Mouse (Mus musculus) forebrain, embryonic 13.5 days (tissue): Measurements from ENCODE around the gene Ppp1r10. TPM values are rescaled to one million over a fixed set of nuclear protein-coding genes. Genes with fewer than 3 reads are reported as not detected.
"Not testable (repeated sequence)": the region's sequence is repeated elsewhere in the genome, so short reads cannot be mapped to it uniquely, and the experiment has no call there.

ENCODE experiments used
- ATAC-seq: fragments of 200-750 bp; cut with Nextera tagmentation; 2 replicates; pipeline ENCODE4 v1.8.0; 2017
- H3K27ac ChIP-seq: fragments of 300-500 bp; sonication (generic); 2 replicates; pipeline ENCODE4 v1.5.1; 2015; ENCODE audit warnings: inconsistent platforms, mild to moderate bottlenecking, moderate library complexity
- H3K27me3 ChIP-seq: fragments of 300-500 bp; sonication (generic); 2 replicates; pipeline ENCODE4 v1.6.1; 2015; ENCODE audit warnings: mild to moderate bottlenecking, inconsistent platforms
- H3K36me3 ChIP-seq: fragments of 300-500 bp; sonication (generic); 2 replicates; pipeline ENCODE4 v1.6.1; 2015; ENCODE audit warnings: mild to moderate bottlenecking, inconsistent platforms; ENCODE audit not compliant: poor library complexity, severe bottlenecking
- H3K4me1 ChIP-seq: fragments of 300-500 bp; sonication (generic); 2 replicates; pipeline ENCODE4 v1.6.1; 2015; ENCODE audit warnings: inconsistent platforms
- H3K4me2 ChIP-seq: fragments of 300-500 bp; sonication (generic); 2 replicates; pipeline ENCODE4 v1.6.1; 2015; ENCODE audit warnings: inconsistent platforms, mild to moderate bottlenecking, moderate library complexity
- H3K4me3 ChIP-seq: fragments of 300-500 bp; sonication (generic); 2 replicates; pipeline ENCODE4 v1.5.1; 2015; ENCODE audit warnings: mild to moderate bottlenecking, inconsistent platforms
- H3K9ac ChIP-seq: fragments of 300-500 bp; sonication (generic); 2 replicates; pipeline ENCODE4 v1.6.1; 2015; ENCODE audit warnings: mild to moderate bottlenecking, inconsistent platforms
- H3K9me3 ChIP-seq: fragments of 300-500 bp; sonication (generic); replicated peaks from 2 replicates; pipeline ENCODE4 v1.6.1; 2016; ENCODE audit warnings: inconsistent platforms
- WGBS: fragments of 180-500 bp; shearing (Covaris S2); methylation state at CpG from one replicate; pipeline ENCODE4 v1.1.7; 2015; 5-methylcytosine and 5-hydroxymethylcytosine counted together
- polyA plus RNA-seq: library from polyadenylated mRNA; unstranded; fragments of >200 nt; fragmentation: Nextera tagmentation; extraction: Ambion mirVana; gene quantifications from 2 replicates; pipeline ENCODE4 v1.2.1, GENCODE M21; 2015

Gene Ppp1r10
- polyA plus RNA-seq, 1 experiment from 2014 or later, result 52.2 TPM

DNA sequence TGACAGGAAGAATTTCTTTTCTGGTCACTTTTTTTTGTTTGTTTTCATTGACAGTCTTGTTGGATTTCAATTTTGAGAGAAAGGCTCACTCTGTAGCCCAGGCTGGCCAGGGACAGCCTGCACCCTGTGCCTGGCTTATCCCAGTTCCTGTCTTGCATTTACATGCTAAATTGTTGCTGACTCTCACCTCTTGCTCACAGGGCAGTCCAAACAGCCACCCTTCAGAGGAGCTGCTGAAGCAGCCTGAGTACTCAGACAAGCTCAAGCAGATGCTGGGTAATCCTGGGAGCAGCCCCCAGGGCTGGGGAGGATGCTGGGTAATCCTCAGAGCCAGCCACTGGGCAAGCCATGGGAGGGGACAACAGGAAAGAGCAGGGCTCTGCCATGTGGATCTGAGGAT is 34.7 kb downstream of the Ppp1r10 start:
- H3K27ac ChIP-seq, H3K4me3 ChIP-seq, H3K4me1 ChIP-seq, H3K9ac ChIP-seq, H3K4me2 ChIP-seq, H3K9me3 ChIP-seq, ATAC-seq, H3K27me3 ChIP-seq: not testable (repeated sequence)
- H3K36me3 ChIP-seq, result peaks cover 12% of the 10 kb centered on the region

DNA sequence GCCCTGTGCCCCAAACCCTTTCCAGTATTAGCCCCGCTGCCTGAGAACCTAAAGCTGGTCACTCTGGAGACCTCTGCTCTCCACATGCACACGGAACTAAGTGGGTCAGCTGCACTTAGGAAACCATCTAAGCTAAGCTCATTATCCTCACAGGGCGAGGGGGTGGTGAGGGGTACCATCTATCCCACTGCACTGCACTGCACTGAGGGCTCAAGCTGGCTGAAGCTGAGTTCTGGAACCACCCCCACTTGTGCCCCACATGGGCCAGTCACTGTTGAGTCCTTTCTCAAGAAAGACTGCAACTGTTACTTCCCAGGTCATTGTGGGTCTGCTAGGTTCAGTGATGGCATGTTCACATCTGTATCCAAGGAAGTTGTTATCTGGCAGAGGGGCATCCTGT is 36.3 kb downstream of the Ppp1r10 start:
- not testable (repeated sequence) for H3K9ac ChIP-seq, H3K27ac ChIP-seq, H3K4me2 ChIP-seq, H3K9me3 ChIP-seq, H3K4me3 ChIP-seq, H3K27me3 ChIP-seq, ATAC-seq, H3K4me1 ChIP-seq
- peaks cover 28% of the 10 kb centered on the region for H3K36me3 ChIP-seq
- WGBS, result 80% methylated on average over 2 of the region's 3 CpGs

DNA sequence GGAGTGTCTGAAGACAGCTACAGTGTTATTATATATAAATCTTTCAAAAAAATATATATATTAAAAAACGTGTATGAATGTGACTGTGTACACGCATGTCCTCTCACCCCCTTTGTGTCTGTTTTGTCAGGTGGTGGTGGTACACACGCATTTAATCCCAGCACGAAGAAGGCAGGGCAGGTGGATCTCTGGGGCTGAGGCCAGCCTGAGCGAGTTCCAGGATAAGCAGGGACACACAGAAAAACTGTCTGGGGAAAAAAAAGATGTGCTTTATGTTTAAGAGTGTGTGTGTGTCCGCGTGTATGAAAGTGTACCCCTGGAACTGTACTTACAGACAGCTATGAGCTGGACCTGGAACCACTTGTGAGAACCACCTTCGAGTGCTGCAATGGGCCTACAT is 38.4 kb downstream of the Ppp1r10 start:
- no peaks in the 10 kb centered on the region for H3K27me3 ChIP-seq
- no peak overlapping the region for H3K4me2 ChIP-seq
- H3K4me1 ChIP-seq, result no peaks in the 10 kb centered on the region
- H3K9ac ChIP-seq, result no peak overlapping the region
- peaks cover 49% of the 10 kb centered on the region for H3K36me3 ChIP-seq
- ATAC-seq, result no peak
- H3K9me3 ChIP-seq, result no peaks in the 10 kb centered on the region
- H3K27ac ChIP-seq, result no peak overlapping the region
- no peak overlapping the region for H3K4me3 ChIP-seq
- WGBS, result 78% methylated on average over 8 of the region's 8 CpGs

DNA sequence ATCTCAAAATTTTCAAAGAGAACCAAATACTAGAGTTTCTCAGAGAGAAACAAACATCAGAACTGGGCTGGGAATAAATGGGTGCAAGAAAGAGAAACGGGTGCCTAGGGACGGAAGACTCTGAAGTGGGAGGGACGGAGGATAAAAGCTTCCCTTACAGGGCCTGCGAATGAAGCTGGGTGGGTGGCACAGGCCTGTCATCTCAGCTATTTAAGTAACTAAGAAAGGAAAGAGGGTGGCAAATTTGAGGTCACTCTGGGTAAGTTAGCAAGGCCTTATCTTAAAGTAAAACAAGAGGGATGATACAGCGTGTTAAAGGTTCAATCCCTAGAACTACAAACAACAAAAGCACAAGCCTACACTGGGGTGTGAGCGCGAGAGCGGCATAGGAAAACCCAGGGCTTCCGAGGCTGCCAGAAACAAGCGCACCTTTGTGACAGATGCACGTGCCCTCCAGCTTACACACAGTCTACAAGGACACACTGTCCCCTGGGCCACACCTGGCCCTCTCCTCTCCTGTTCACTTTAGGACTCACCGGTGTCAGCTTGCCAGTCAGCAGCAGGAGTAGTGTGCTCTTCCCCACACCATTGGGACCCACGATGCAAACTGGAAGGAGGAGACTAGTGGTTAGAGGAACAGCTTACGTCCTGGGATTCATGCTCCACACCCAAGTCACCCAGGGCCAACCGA is 42.4 kb downstream of the Ppp1r10 start:
- Histone ChIP-seq H3K4me2 (no peak overlapping the region), H3K27ac (no peak overlapping the region), H3K9me3 (no peaks in the 10 kb centered on the region), H3K9ac (no peak overlapping the region), H3K4me1 (no peaks in the 10 kb centered on the region), H3K4me3 (no peak overlapping the region), H3K27me3 (no peaks in the 10 kb centered on the region), H3K36me3 (peaks cover 89% of the 10 kb centered on the region)
- 96% methylated on average over 15 of the region's 15 CpGs for WGBS
- no peak for ATAC-seq

- H3K36me3 ChIP-seq, result peaks cover 82% of the 10 kb centered on the region
- H3K4me3 ChIP-seq, result no peak overlapping the region
- no peak for ATAC-seq
- no peak overlapping the region for H3K27ac ChIP-seq
- H3K4me2 ChIP-seq, result no peak overlapping the region
- no peaks in the 10 kb centered on the region for H3K9me3 ChIP-seq
- H3K4me1 ChIP-seq, result peaks cover 8% of the 10 kb centered on the region
- no peaks in the 10 kb centered on the region for H3K27me3 ChIP-seq
- no peak overlapping the region for H3K9ac ChIP-seq
- WGBS, result 94% methylated on average over 10 of the region's 10 CpGs
Measured at GRCm38 (mm10) chr17:35963279-35963678, 47.0 kb downstream of the Ppp1r10 start.

- WGBS, result 94% methylated on average over 2 of the region's 2 CpGs
- Histone ChIP-seq H3K4me3 (no peak overlapping the region), H3K36me3 (peaks cover 45% of the 10 kb centered on the region), H3K27me3 (no peaks in the 10 kb centered on the region), H3K27ac (no peak overlapping the region), H3K4me2 (no peak overlapping the region; the same call in 1 of the 2 replicates), H3K9me3 (no peaks in the 10 kb centered on the region), H3K4me1 (peaks cover 25% of the 10 kb centered on the region), H3K9ac (no peak overlapping the region)
- no peak for ATAC-seq
Measured at GRCm38 (mm10) chr17:35967621-35968020, 51.4 kb downstream of the Ppp1r10 start.

GRCm38 (mm10) chr17:35969418-35970389 is 53.5 kb downstream of the Ppp1r10 start, which contains the start of gene Abcf1:
Gene Abcf1, minus strand, starts transcription at chr17:35969761.
- H3K4me1 ChIP-seq, result peaks cover 25% of the 10 kb centered on the region
- H3K4me3 ChIP-seq, result peak within 1 kb of the TSS; percentile 77
- ATAC-seq, result peak; percentile 96
- WGBS, result under 1% methylated on average over 68 of the region's 68 CpGs
- peak within 1 kb of the TSS; percentile 72 for H3K27ac ChIP-seq
- H3K9ac ChIP-seq, result peak within 1 kb of the TSS; percentile 81
- H3K27me3 ChIP-seq, result no peaks in the 10 kb centered on the region
- no peaks in the 10 kb centered on the region for H3K9me3 ChIP-seq
- peak within 1 kb of the TSS; percentile 79 for H3K4me2 ChIP-seq
- H3K36me3 ChIP-seq, result peaks cover 42% of the 10 kb centered on the region

DNA sequence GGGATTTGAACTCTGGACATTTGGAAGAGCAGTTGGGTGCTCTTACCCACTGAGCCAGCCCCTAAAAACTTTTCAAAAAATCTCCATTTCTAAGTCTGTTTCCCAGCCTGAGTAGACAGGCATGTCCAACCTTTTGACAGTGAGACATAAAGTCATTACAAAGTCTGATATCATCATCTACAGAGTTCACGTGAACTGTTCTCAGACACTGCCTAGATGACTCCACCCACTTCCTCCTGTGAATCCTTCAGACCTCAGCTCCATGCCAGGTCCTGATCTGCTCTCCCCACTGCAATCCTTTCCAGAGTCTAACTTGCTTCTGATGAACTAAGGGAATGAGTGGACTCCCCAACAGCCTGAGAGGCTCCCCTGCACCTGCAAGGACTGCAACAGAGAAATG is 55.9 kb downstream of the Ppp1r10 start:
- Histone ChIP-seq H3K9ac (no peak overlapping the region), H3K27me3 (no peaks in the 10 kb centered on the region), H3K4me3 (no peak overlapping the region), H3K4me1 (peaks cover 25% of the 10 kb centered on the region), H3K27ac (no peak overlapping the region), H3K9me3 (no peaks in the 10 kb centered on the region), H3K36me3 (peaks cover 38% of the 10 kb centered on the region), H3K4me2 (no peak overlapping the region)
- WGBS, result 80% methylated on average over 1 of the region's 1 CpGs
- no peak for ATAC-seq

- Histone ChIP-seq H3K4me2 (peak overlapping the region; percentile 93), H3K27me3 (no peaks in the 10 kb centered on the region), H3K9ac (peak overlapping the region; percentile 79), H3K9me3 (no peaks in the 10 kb centered on the region), H3K36me3 (peaks cover 46% of the 10 kb centered on the region), H3K27ac (peak overlapping the region; percentile 91), H3K4me1 (peaks cover 23% of the 10 kb centered on the region), H3K4me3 (peak overlapping the region; percentile 80)
- ATAC-seq, result peak; percentile 90
- WGBS, result under 1% methylated on average over 41 of the region's 41 CpGs
Measured at GRCm38 (mm10) chr17:35978811-35979400, 62.7 kb downstream of the Ppp1r10 start.

DNA sequence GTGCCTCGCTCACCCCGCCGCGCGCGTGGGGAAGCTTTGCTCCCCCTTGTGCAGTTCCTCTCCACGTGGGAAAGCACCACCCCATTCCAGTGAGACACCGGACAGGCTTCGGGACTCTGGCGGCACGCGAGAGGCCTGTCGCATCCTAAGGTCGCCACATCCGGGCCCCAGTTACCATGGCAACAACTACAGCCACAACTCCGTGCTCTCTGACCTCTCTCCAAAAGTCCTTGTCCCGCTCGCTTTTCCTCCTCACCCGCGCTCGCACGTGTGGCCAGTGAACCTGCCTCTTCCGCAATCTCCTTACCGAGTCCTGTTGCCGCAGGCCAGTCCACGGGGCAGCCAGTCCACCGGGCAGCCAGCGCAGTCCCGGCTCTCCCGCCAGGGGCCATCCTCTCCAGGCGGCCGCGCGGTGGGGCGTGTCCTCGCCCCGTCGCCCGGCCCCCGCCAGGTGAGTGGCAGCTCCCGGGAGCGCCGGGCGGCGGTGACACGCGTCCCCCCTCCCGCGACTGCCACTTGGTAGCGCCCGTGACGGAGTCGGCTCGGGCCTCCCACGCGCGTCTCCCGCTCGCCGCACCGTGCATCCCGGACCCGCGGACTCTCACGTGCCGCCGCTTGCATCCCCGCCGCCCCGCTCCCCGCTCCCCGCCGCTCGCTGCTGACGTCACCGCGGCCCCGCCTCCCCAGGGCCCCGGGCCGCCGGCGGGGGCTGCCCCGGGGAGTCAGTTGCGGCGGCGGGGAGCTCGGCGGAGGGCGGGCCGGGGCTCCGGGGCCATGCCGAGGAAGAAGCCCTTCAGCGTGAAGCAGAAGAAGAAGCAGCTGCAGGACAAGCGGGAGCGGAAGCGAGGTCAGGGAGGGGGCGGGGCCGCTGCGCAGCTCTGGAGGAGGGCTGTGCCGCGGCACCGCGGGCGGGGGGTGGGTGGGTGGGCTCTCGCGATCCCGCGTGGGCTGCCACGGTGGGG is 63.4 kb downstream of the Ppp1r10 start, which contains the start of the genes Gnl1 and Prr3:
TSS of gene Gnl1 (plus strand) at position 451 of the 962 bp plus-strand sequence.
TSS of gene Prr3 (minus strand) at position 836 of the 962 bp plus-strand sequence.
- Histone ChIP-seq H3K4me2 (peak within 1 kb of the TSS; percentile 93), H3K4me1 (peaks cover 23% of the 10 kb centered on the region), H3K4me3 (peak within 1 kb of the TSS; percentile 80), H3K27me3 (no peaks in the 10 kb centered on the region), H3K27ac (peak within 1 kb of the TSS; percentile 91), H3K9ac (peak within 1 kb of the TSS; percentile 79), H3K36me3 (peaks cover 42% of the 10 kb centered on the region), H3K9me3 (no peaks in the 10 kb centered on the region)
- ATAC-seq, result peak; percentile 82
- WGBS, result under 1% methylated on average over 72 of the region's 109 CpGs

DNA sequence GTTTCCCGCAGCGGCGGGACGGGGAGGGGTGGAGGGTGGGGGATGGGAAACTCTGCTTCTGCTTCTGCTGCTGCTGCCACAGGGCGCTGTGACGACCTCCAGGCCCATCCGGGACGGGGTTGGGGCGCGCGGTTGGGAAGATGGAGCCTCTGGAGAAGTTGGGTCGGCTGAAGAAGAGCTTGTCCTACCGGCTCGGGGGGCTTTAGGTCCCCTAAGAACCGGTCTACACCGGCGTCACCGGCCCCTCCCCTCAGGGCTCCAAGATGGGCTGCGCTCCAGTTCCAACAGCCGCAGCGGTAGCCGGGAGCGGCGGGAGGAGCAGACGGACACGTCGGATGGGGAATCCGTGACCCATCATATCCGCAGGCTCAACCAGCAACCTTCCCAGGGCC is 64.1 kb downstream of the Ppp1r10 start:
- Histone ChIP-seq H3K4me3 (peak overlapping the region; percentile 80), H3K4me2 (peak overlapping the region; percentile 93), H3K36me3 (peaks cover 45% of the 10 kb centered on the region), H3K27me3 (no peaks in the 10 kb centered on the region), H3K9ac (peak overlapping the region; percentile 79), H3K4me1 (peaks cover 23% of the 10 kb centered on the region), H3K9me3 (no peaks in the 10 kb centered on the region), H3K27ac (peak overlapping the region; percentile 91)
- ATAC-seq, result peak; percentile 25
- WGBS, result under 1% methylated on average over 23 of the region's 29 CpGs
